Mouse (Mus musculus): ENCODE data around the gene Iqck. TPM values are rescaled to one million over a fixed set of nuclear protein-coding genes. Genes with fewer than 3 reads are reported as not detected.

Gene Iqck
- polyA plus RNA-seq, 1 experiment = 41.3 TPM

GRCm38 (mm10) chr7:118927279-118927678 is 71.7 kb downstream of the Iqck start:
- H3K4me1 ChIP-seq (ENCODE audit: control insufficient read depth, insufficient read depth, low read length) = peaks cover 7% of the 10 kb centered on the region
- no peaks in the 10 kb centered on the region for H3K27me3 ChIP-seq (ENCODE audit: control insufficient read depth, insufficient read depth, low read length)
- H3K27ac ChIP-seq (ENCODE audit: control insufficient read depth, insufficient read depth, low read depth, low read length) = no peak overlapping the region
- TF ChIP-seq CTCF (IDR thresholded peaks at IDR 0.05; ENCODE audit: control insufficient read depth, insufficient read depth, insufficient replicate concordance, low read depth, low read length) (no peak), POLR2A (IDR thresholded peaks at IDR 0.05; ENCODE audit: control insufficient read depth, low read depth, low read length) (no peak)
- H3K36me3 ChIP-seq (ENCODE audit: control insufficient read depth, insufficient read depth, low read length) = no peaks in the 10 kb centered on the region; the same call in 1 of the 2 replicates
- no peak overlapping the region for H3K4me3 ChIP-seq (ENCODE audit: control insufficient read depth, low read depth, low read length)

GRCm38 (mm10) chr7:118928316-118928715 is 72.8 kb downstream of the Iqck start:
- Histone ChIP-seq H3K4me3 (ENCODE audit: control insufficient read depth, low read depth, low read length) (no peak overlapping the region), H3K27me3 (ENCODE audit: control insufficient read depth, insufficient read depth, low read length) (no peaks in the 10 kb centered on the region), H3K36me3 (ENCODE audit: control insufficient read depth, insufficient read depth, low read length) (no peaks in the 10 kb centered on the region; the same call in 1 of the 2 replicates), H3K4me1 (ENCODE audit: control insufficient read depth, insufficient read depth, low read length) (peaks cover 7% of the 10 kb centered on the region), H3K27ac (ENCODE audit: control insufficient read depth, insufficient read depth, low read depth, low read length) (no peak overlapping the region)
- no peak for TF ChIP-seq CTCF (IDR thresholded peaks at IDR 0.05; ENCODE audit: control insufficient read depth, insufficient read depth, insufficient replicate concordance, low read depth, low read length)
- TF ChIP-seq POLR2A (IDR thresholded peaks at IDR 0.05; ENCODE audit: control insufficient read depth, low read depth, low read length) = no peak

DNA sequence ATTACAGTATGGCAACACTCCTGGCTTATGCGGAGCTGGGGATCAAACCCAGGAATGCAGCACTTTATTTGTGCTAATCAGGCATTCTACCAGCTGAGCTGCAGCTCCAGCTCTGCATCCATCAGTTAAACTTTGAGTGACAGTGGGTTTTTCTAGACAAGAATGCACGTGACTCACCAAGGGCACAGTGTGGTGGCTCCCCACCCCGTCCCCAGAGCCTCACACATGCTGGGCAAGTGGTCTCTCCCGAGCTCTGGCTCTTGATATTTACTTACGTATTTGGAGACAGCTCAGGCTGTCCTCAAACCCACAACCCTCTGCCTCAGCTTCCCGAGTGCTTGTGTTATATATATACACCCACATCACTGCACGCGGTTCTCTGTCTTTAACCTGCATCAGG is 73.4 kb downstream of the Iqck start:
- H3K27me3 ChIP-seq (ENCODE audit: control insufficient read depth, insufficient read depth, low read length) = no peaks in the 10 kb centered on the region
- no peaks in the 10 kb centered on the region; the same call in 1 of the 2 replicates for H3K36me3 ChIP-seq (ENCODE audit: control insufficient read depth, insufficient read depth, low read length)
- H3K27ac ChIP-seq (ENCODE audit: control insufficient read depth, insufficient read depth, low read depth, low read length) = no peak overlapping the region
- TF ChIP-seq CTCF (IDR thresholded peaks at IDR 0.05; ENCODE audit: control insufficient read depth, insufficient read depth, insufficient replicate concordance, low read depth, low read length) (no peak), POLR2A (IDR thresholded peaks at IDR 0.05; ENCODE audit: control insufficient read depth, low read depth, low read length) (no peak)
- H3K4me1 ChIP-seq (ENCODE audit: control insufficient read depth, insufficient read depth, low read length) = peaks cover 7% of the 10 kb centered on the region
- no peak overlapping the region for H3K4me3 ChIP-seq (ENCODE audit: control insufficient read depth, low read depth, low read length)

DNA sequence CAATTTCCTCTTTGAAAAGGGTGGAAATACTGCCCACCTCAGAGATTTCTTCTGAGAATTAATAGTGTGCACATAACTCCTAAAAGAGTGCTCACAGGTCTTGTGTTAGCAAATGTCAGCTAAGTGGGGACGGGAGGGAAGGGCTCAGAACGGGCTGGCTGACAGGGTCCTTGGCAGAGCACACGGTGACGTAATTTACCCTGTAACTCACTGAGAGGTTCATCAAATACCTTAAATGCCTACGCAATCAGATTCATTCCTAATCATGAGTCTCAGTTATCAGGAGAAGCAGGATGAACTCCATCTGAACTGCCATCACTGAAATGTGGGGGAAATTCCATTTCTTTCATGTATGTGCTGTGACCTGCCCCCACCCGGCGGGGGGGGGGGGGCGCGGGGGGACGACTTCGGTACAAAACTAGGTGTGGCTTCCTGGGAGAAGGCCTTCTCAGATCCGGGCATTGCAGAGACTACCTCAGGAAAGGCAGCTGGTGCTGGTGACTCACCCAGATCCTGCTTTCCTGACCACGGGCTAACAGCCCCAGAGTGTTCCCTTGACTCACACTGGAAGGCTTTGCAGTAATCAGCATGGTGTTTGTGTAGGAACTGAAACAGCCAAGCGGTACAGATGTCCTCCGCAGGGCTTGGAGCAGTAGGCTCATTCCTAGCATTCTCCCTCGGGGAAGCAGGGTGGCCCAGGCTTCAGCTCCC is 74.2 kb downstream of the Iqck start:
- TF ChIP-seq POLR2A (IDR thresholded peaks at IDR 0.05; ENCODE audit: control insufficient read depth, low read depth, low read length) (no peak), CTCF (IDR thresholded peaks at IDR 0.05; ENCODE audit: control insufficient read depth, insufficient read depth, insufficient replicate concordance, low read depth, low read length) (no peak)
- H3K36me3 ChIP-seq (ENCODE audit: control insufficient read depth, insufficient read depth, low read length) = no peaks in the 10 kb centered on the region; the same call in 1 of the 2 replicates
- peaks cover 7% of the 10 kb centered on the region for H3K4me1 ChIP-seq (ENCODE audit: control insufficient read depth, insufficient read depth, low read length)
- H3K27me3 ChIP-seq (ENCODE audit: control insufficient read depth, insufficient read depth, low read length) = no peaks in the 10 kb centered on the region
- peak overlapping the region; percentile 49 for H3K27ac ChIP-seq (ENCODE audit: control insufficient read depth, insufficient read depth, low read depth, low read length)
- H3K4me3 ChIP-seq (ENCODE audit: control insufficient read depth, low read depth, low read length) = no peak overlapping the region

DNA sequence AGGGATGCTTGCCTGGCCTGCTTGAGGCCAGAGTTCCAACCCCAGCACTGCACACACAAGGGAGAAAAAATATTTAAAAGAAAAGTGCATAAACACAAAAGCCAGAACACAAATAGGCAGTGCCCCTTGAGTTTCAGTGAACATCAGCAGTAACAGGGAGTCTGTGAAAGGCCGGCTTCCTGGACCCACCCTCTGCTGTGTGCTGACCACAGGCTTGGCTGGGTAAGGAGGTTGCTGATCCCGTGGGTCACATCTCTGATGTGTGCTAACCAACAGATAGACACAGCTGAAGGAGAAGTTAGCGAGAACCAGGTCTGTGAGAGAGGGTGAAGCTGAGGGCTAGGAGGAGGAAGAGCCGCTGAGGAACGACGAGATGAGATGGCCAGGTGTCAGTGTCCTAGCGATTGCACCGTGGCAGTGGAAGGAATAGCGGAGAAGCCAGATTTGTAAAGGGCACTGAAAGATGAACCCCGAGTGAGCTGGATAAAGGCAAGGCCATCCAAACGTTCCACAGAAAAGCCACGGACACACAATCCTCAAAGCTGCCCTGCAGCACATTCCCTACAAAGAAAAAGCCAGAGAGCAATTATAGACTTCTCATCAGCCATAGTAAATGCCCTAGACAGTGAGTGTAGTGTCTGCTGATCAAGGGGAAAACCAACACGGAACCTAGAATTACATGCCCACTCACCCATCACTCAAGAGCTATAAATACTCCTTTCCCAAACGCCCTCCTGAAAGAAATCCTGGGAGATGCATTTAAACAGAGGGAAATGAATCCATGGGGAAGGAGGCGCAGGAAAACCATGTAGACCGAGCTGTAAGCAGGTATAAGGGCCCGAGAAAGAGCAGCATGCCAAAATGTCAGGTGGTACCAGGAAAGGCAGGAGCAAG is 76.2 kb downstream of the Iqck start:
- no peak overlapping the region for H3K4me3 ChIP-seq (ENCODE audit: control insufficient read depth, low read depth, low read length)
- H3K27ac ChIP-seq (ENCODE audit: control insufficient read depth, insufficient read depth, low read depth, low read length) = no peak overlapping the region
- H3K27me3 ChIP-seq (ENCODE audit: control insufficient read depth, insufficient read depth, low read length) = no peaks in the 10 kb centered on the region
- TF ChIP-seq POLR2A (IDR thresholded peaks at IDR 0.05; ENCODE audit: control insufficient read depth, low read depth, low read length) (no peak), CTCF (IDR thresholded peaks at IDR 0.05; ENCODE audit: control insufficient read depth, insufficient read depth, insufficient replicate concordance, low read depth, low read length) (no peak)
- H3K36me3 ChIP-seq (ENCODE audit: control insufficient read depth, insufficient read depth, low read length) = no peaks in the 10 kb centered on the region; the same call in 1 of the 2 replicates
- H3K4me1 ChIP-seq (ENCODE audit: control insufficient read depth, insufficient read depth, low read length) = peaks cover 7% of the 10 kb centered on the region

DNA sequence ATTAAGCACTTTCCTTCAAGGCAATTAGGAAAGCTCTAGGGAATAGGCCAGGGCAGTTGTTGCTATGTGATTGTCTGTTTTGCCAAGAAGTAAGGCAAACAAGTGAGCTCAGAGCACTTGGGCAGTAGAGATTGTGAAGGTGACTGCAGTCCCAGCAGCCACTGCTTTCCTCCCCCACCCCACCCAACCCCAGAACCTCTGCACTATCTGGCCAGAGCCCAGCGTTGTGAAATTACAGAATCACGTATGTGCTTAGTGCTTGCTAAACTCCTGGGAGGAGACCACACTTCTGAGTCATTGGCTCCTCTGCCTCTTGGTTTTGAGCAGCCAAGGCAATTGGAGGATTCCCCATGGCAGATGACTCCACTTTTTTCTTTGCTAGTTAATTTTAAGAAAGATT is 79.8 kb downstream of the Iqck start:
- TF ChIP-seq POLR2A (IDR thresholded peaks at IDR 0.05; ENCODE audit: control insufficient read depth, low read depth, low read length) (no peak), CTCF (IDR thresholded peaks at IDR 0.05; ENCODE audit: control insufficient read depth, insufficient read depth, insufficient replicate concordance, low read depth, low read length) (no peak)
- H3K36me3 ChIP-seq (ENCODE audit: control insufficient read depth, insufficient read depth, low read length) = no peaks in the 10 kb centered on the region
- H3K4me1 ChIP-seq (ENCODE audit: control insufficient read depth, insufficient read depth, low read length) = no peaks in the 10 kb centered on the region; the same call in 1 of the 2 replicates
- H3K4me3 ChIP-seq (ENCODE audit: control insufficient read depth, low read depth, low read length) = no peak overlapping the region
- H3K27ac ChIP-seq (ENCODE audit: control insufficient read depth, insufficient read depth, low read depth, low read length) = no peak overlapping the region
- H3K27me3 ChIP-seq (ENCODE audit: control insufficient read depth, insufficient read depth, low read length) = no peaks in the 10 kb centered on the region

- Histone ChIP-seq H3K4me1 (ENCODE audit: control insufficient read depth, insufficient read depth, low read length) (no peaks in the 10 kb centered on the region; the same call in 1 of the 2 replicates), H3K36me3 (ENCODE audit: control insufficient read depth, insufficient read depth, low read length) (no peaks in the 10 kb centered on the region), H3K27me3 (ENCODE audit: control insufficient read depth, insufficient read depth, low read length) (no peaks in the 10 kb centered on the region), H3K4me3 (ENCODE audit: control insufficient read depth, low read depth, low read length) (no peak overlapping the region), H3K27ac (ENCODE audit: control insufficient read depth, insufficient read depth, low read depth, low read length) (peak overlapping the region; percentile 5)
- TF ChIP-seq CTCF (IDR thresholded peaks at IDR 0.05; ENCODE audit: control insufficient read depth, insufficient read depth, insufficient replicate concordance, low read depth, low read length) (no peak), POLR2A (IDR thresholded peaks at IDR 0.05; ENCODE audit: control insufficient read depth, low read depth, low read length) (no peak)
Observed at GRCm38 (mm10) chr7:118936844-118937243, 81.3 kb downstream of the Iqck start.
